Mouse (Mus musculus) embryonic facial prominence, embryonic 12.5 days (tissue): ENCODE measurements around the gene Samd4b. TPM values are rescaled to one million over a fixed set of nuclear protein-coding genes. Genes with fewer than 3 reads are reported as not detected.

ENCODE experiments used
- ATAC-seq: fragments of 200-750 bp; cut with Nextera tagmentation; 2 replicates; pipeline ENCODE4 v1.8.0; 2017; ENCODE audit not compliant: insufficient number of reproducible peaks, insufficient read depth, low FRiP score, low TSS enrichment
- H3K27ac ChIP-seq: fragments of 300-500 bp; sonication (generic); 2 replicates; pipeline ENCODE4 v1.5.1; 2016; ENCODE audit warnings: mild to moderate bottlenecking
- H3K27me3 ChIP-seq: fragments of 300-500 bp; sonication (generic); 2 replicates; pipeline ENCODE4 v1.6.1; 2016; ENCODE audit warnings: mild to moderate bottlenecking, moderate library complexity
- H3K36me3 ChIP-seq: fragments of 300-500 bp; sonication (generic); 2 replicates; pipeline ENCODE4 v1.6.1; 2016; ENCODE audit warnings: mild to moderate bottlenecking
- H3K4me1 ChIP-seq: fragments of 300-500 bp; sonication (generic); 2 replicates; pipeline ENCODE4 v1.6.1; 2016
- H3K4me2 ChIP-seq: fragments of 300-500 bp; sonication (generic); replicated peaks from 2 replicates; pipeline ENCODE4 v1.6.1; 2016; ENCODE audit warnings: mild to moderate bottlenecking, moderate library complexity
- H3K4me3 ChIP-seq: fragments of 300-500 bp; sonication (generic); 2 replicates; pipeline ENCODE4 v1.5.1; 2016; ENCODE audit warnings: mild to moderate bottlenecking
- H3K9ac ChIP-seq: fragments of 300-500 bp; sonication (generic); 2 replicates; pipeline ENCODE4 v1.6.1; 2016; ENCODE audit warnings: mild to moderate bottlenecking, moderate library complexity
- H3K9me3 ChIP-seq: fragments of 300-500 bp; sonication (generic); 2 replicates; pipeline ENCODE4 v1.6.1; 2016; ENCODE audit warnings: mild to moderate bottlenecking, moderate library complexity
- WGBS: fragments of 180-500 bp; shearing (Covaris S2); methylation state at CpG from one replicate; pipeline ENCODE4 v1.1.7; 2016; 5-methylcytosine and 5-hydroxymethylcytosine counted together
- polyA plus RNA-seq: library from polyadenylated mRNA; unstranded; fragments of >200 nt; fragmentation: Nextera tagmentation; extraction: Ambion mirVana; gene quantifications from 2 replicates; pipeline ENCODE4 v1.2.1, GENCODE M21; 2016

The Samd4b gene
- polyA plus RNA-seq, 1 experiment from 2014 or later: 36.6 TPM

DNA sequence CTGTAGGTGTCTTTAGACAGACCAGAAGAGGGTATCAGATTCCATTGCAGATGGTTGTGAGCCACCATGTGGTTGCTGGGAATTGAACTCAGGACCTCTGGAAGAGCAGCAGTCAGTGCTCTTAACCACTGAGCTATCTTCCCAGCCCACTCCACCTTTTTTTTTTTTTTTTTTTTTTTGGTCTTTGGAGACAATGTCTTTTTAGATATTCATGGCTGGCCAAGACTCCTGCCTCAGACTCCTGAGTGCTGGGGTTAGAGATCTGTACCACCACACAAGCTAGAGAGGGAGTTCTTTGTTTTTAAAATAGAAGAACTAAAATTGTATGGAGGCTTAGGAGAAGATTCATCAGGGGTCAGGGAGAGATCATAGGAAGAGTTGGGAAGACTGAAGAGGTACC is 160.0 kb downstream of the Samd4b start:
- no peak for ATAC-seq

DNA sequence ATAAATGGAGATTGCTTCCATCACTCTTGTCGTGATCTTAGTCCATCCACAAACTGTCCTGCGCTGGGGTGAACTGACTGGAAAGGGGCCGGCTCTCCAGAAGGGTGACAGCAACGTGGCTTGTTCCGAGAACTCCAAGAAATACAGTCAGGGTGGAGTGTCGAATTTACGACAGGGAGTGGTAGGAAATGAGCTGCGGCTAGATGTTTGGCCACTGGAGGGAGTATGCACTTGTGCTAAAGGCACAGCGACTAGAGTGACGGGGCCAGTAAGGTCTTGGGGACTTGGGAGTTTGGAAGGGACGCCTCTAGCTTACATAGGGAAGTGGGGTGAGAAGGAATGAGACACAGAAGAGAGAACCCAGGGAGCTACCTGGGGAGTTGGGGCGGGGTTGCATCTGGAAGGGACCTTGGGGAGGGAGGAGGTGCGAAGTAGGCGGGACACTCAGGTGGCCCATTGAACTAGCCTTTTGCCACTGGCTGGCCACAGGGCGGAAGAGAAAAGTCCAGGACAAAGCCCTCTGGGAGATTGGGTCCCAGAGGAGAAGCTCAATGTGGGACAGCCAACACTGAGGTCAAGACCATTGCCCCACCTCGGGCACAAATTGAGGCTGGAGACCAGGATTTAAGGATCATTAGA is 160.9 kb downstream of the Samd4b start, which contains the start of gene Gmfg:
TSS of gene Gmfg (plus strand) at position 516 of the 639 bp plus-strand sequence.
- WGBS: 3% methylated on average over 16 of the region's 16 CpGs
- H3K9me3 ChIP-seq: no peaks in the 10 kb centered on the region
- H3K4me1 ChIP-seq: peaks cover 32% of the 10 kb centered on the region
- peak within 1 kb of the TSS; percentile 96 for H3K4me3 ChIP-seq
- H3K27me3 ChIP-seq: no peaks in the 10 kb centered on the region
- peak; percentile 12 for ATAC-seq
- peak within 1 kb of the TSS; percentile 46; the same call in 1 of the 2 replicates for H3K27ac ChIP-seq
- H3K4me2 ChIP-seq: peak within 1 kb of the TSS; percentile 67
- H3K9ac ChIP-seq: peak within 1 kb of the TSS; percentile 50
- peaks cover 12% of the 10 kb centered on the region for H3K36me3 ChIP-seq

More for the DNA sequence above, 160.0 kb downstream of the Samd4b start:
- no peaks in the 10 kb centered on the region for H3K9me3 ChIP-seq
- no peak overlapping the region for H3K9ac ChIP-seq
- H3K4me2 ChIP-seq: no peak overlapping the region
- no peak overlapping the region for H3K27ac ChIP-seq
- peaks cover 5% of the 10 kb centered on the region for H3K36me3 ChIP-seq
- H3K4me1 ChIP-seq: peaks cover 26% of the 10 kb centered on the region
- H3K27me3 ChIP-seq: no peaks in the 10 kb centered on the region
- H3K4me3 ChIP-seq: no peak overlapping the region

DNA sequence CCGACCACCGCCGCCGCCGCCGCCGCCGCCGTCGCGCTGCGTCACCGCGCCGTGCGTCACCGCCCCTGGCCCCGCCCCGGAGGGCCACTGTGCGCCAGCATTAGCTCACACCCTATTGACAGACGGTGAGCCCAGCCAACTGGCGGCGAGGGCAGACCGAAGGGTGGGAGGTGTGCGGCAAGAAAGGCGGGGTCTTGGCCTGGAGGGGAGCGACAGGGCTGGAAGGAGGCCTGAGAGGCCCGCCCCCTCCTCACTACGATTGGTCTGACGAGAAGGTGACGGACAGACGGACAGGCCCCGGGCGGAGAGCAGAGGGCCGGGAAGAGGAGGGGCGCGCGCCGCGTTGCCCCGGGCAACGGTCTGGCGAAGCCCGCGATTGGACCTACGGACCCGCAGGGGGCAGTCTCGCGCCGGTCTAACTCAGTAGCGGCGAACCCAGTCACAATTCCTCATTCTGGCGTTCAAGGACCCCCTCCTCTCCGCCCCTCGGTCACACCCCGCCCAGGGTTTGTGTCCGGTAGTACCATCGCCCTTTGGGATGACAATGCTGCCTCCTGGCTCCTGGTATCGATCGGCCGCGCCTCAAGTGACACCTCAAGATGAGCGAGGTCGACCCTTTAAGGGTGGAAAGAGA is 161.6 kb downstream of the Samd4b start:
- H3K27me3 ChIP-seq: no peaks in the 10 kb centered on the region
- WGBS: under 1% methylated on average over 47 of the region's 64 CpGs
- H3K4me2 ChIP-seq: peak overlapping the region; percentile 67
- H3K4me1 ChIP-seq: peaks cover 32% of the 10 kb centered on the region
- H3K9me3 ChIP-seq: no peaks in the 10 kb centered on the region
- peak overlapping the region; percentile 93 for H3K9ac ChIP-seq
- H3K27ac ChIP-seq: peak overlapping the region; percentile 46; the same call in 1 of the 2 replicates
- peak; percentile 99 for ATAC-seq
- H3K4me3 ChIP-seq: peak overlapping the region; percentile 96
- peaks cover 12% of the 10 kb centered on the region for H3K36me3 ChIP-seq

DNA sequence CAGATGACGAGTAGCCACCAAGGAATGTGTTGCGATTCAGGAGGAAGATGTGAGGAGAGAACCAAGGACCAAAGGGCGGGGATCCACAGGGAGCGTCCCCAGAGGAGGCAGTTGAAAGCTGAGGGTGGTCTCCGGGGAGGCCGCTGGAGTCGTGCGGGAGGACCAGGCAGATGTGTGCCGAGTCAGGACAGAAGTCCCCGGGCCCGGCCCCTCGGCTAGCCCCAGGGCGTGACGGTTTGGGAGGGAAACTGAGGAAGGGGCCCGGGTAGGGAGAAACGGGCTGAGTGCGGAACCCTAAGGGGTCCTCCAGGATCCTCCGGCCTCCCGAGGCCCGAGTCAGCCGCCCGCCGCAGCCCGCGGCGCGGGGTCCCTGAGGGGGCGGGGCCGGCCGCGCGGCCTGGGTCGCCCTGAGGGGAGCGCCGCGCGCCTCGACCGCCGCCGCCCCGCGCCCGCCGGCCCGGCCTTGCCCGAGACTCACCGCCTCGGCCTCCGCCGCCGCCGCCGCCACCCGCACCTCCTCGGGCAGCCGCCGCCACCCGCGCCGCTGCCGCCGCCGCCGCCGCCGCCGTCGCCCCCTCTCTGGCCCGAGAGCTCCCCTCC is 162.2 kb downstream of the Samd4b start:
- H3K36me3 ChIP-seq: peaks cover 16% of the 10 kb centered on the region
- no peaks in the 10 kb centered on the region for H3K9me3 ChIP-seq
- peak overlapping the region; percentile 46; the same call in 1 of the 2 replicates for H3K27ac ChIP-seq
- H3K27me3 ChIP-seq: no peaks in the 10 kb centered on the region
- peak; percentile 30; the same call in 1 of the 2 replicates for ATAC-seq
- WGBS: 0% methylated on average over 24 of the region's 70 CpGs
- peak overlapping the region; percentile 96 for H3K4me3 ChIP-seq
- H3K4me1 ChIP-seq: peaks cover 32% of the 10 kb centered on the region
- H3K9ac ChIP-seq: peak overlapping the region; percentile 93
- peak overlapping the region; percentile 84 for H3K4me2 ChIP-seq

DNA sequence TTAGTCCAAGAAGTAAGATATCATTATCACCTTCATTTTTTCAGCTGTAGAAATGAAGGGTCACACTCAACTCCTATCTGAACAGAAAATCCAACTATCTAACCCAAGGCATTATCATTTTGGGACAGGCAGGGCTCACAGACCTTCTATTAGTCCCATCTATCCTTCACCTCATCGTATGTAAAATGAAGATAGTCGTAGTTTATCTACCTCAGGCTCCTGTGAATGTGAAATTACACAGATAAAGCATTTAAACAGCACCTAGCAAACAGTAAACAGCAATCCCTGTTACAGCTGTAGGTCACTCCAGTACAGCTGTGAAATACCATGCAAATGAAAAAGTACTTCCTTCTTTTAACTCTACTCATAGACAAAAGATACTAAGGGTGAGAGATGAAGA is 165.7 kb downstream of the Samd4b start:
- H3K27ac ChIP-seq: no peak overlapping the region
- no peaks in the 10 kb centered on the region for H3K27me3 ChIP-seq
- 90% methylated on average over 2 of the region's 2 CpGs for WGBS
- no peaks in the 10 kb centered on the region for H3K9me3 ChIP-seq
- H3K9ac ChIP-seq: no peak overlapping the region
- H3K4me2 ChIP-seq: no peak overlapping the region
- H3K36me3 ChIP-seq: peaks cover 16% of the 10 kb centered on the region
- ATAC-seq: no peak
- peaks cover 32% of the 10 kb centered on the region for H3K4me1 ChIP-seq
- no peak overlapping the region for H3K4me3 ChIP-seq

DNA sequence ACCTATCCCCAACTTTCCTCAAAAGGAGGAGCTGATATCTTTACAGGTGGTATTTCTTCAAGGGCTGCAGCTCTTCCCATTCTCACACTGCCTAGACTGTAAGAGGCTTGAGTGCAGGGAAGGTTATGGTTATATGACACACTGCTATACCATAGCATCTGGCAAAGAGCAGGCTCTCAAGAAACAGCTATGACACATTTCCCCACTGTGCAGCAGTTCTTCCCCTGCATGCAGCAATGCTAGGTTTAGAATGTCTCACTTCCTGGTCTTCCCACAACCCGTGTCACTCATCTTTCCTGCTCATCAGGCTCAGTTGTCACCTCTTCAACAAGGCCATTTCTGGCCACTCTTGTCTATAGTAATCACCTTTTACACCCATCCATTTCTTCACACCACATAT is 167.4 kb downstream of the Samd4b start:
- H3K4me1 ChIP-seq: peaks cover 28% of the 10 kb centered on the region
- peaks cover 16% of the 10 kb centered on the region for H3K36me3 ChIP-seq
- no peak overlapping the region for H3K27ac ChIP-seq
- 75% methylated on average over 1 of the region's 1 CpGs for WGBS
- ATAC-seq: no peak
- H3K27me3 ChIP-seq: no peaks in the 10 kb centered on the region
- H3K9ac ChIP-seq: no peak overlapping the region
- no peak overlapping the region for H3K4me2 ChIP-seq
- H3K9me3 ChIP-seq: no peaks in the 10 kb centered on the region
- H3K4me3 ChIP-seq: no peak overlapping the region

DNA sequence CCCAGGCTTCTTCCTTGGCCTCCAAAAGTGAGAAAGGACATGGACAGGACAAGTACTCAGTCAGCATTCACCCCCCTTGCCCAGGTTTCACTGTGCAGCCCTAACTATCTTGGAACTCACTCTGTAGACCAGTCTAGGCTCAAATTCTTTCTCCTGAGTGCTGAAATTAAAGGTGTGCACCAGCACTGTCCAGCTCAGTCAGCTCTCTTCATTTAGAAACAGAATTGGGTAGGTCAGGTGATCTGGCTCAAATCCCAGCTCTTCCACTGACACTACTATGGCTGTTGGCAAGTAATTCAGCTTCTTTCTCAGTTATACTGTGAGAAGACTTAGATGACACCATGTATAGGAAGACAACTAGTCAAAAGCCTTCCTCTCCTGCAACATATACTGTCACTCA is 170.2 kb downstream of the Samd4b start:
- Histone ChIP-seq H3K4me1 (peaks cover 6% of the 10 kb centered on the region; the same call in 1 of the 2 replicates), H3K9ac (no peak overlapping the region), H3K36me3 (peaks cover 18% of the 10 kb centered on the region), H3K27ac (no peak overlapping the region), H3K9me3 (no peaks in the 10 kb centered on the region), H3K27me3 (no peaks in the 10 kb centered on the region), H3K4me2 (no peak overlapping the region), H3K4me3 (no peak overlapping the region)
- no peak for ATAC-seq

DNA sequence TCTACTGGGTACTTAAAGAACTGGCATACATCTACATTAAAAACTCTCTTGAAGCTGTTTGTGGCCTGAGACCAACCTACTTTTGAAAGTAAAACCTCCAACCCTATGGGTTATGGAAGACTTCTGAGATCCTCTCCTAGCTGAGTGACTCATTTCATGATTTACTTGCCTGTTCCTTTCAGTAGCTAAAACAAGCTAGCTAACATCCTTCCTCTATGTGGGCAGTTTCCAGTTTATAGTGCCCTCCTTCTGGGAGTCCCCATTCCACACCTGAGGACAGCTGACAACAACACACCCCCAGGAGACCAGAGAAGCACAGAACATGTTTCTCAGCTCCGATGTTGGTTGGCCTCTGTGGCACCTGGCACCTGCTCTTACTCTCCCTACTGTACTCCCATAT is 174.9 kb downstream of the Samd4b start:
- H3K4me1 ChIP-seq: no peaks in the 10 kb centered on the region
- H3K4me3 ChIP-seq: no peak overlapping the region
- H3K27me3 ChIP-seq: no peaks in the 10 kb centered on the region
- WGBS: 94% methylated on average over 1 of the region's 1 CpGs
- no peak overlapping the region for H3K9ac ChIP-seq
- no peak overlapping the region for H3K4me2 ChIP-seq
- H3K9me3 ChIP-seq: no peaks in the 10 kb centered on the region
- H3K36me3 ChIP-seq: peaks cover 57% of the 10 kb centered on the region
- H3K27ac ChIP-seq: no peak overlapping the region
- ATAC-seq: no peak

DNA sequence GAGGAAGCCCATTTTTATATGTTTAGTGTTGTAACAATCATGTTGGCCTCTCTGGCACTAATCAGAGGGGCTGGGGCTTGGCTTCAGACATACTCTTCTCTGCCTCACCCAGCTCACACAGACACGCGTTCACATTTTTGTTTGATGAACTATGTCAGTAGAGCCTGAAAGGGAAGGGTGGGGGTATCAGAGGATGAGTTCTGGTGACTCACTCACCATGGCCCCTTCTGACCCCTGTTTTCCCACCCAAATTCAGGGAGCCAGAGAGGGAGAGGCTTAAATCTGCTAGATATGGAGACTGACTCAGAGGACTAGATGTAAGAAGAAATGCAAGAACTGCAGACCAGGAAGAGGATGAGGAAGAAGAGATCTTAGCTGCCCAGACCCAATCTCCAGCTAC is 178.5 kb downstream of the Samd4b start:
- peaks cover 72% of the 10 kb centered on the region for H3K36me3 ChIP-seq
- no peak for ATAC-seq
- no peaks in the 10 kb centered on the region for H3K9me3 ChIP-seq

DNA sequence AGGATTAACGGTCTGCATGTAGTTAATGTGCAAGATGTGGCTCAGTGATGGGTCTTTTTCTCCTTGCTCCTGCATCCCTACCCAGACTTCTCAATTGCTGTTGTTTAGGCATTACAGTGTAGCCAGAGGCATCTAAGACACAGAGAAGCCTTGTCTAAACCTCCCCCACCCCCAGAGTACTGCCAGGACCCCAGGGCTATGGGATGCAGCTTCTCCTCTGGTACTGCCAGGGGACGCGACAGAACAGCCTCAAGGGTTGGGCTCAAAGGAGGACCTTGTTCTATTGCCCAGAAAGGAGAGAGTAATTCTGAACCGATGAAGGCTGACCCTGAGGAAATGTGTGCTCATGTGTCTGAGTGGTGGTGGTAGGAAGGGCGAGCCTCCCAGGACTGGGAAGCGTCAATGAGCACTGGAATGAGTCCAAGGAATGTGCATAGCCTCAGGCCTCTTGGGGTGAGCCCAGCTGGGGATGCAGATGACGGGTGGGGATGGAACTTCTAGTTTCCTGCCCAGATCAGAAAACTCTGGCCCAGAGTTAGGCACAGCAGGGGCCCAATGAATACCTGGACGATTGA is 179.8 kb downstream of the Samd4b start:
- H3K4me2 ChIP-seq: no peak overlapping the region
- no peak for ATAC-seq
- no peak overlapping the region for H3K4me3 ChIP-seq

More for the DNA sequence above, 178.5 kb downstream of the Samd4b start:
- H3K27me3 ChIP-seq: no peaks in the 10 kb centered on the region
- H3K4me2 ChIP-seq: no peak overlapping the region
- H3K4me1 ChIP-seq: no peaks in the 10 kb centered on the region
- H3K9ac ChIP-seq: no peak overlapping the region
- no peak overlapping the region for H3K4me3 ChIP-seq
- no peak overlapping the region for H3K27ac ChIP-seq
- 91% methylated on average over 2 of the region's 2 CpGs for WGBS

DNA sequence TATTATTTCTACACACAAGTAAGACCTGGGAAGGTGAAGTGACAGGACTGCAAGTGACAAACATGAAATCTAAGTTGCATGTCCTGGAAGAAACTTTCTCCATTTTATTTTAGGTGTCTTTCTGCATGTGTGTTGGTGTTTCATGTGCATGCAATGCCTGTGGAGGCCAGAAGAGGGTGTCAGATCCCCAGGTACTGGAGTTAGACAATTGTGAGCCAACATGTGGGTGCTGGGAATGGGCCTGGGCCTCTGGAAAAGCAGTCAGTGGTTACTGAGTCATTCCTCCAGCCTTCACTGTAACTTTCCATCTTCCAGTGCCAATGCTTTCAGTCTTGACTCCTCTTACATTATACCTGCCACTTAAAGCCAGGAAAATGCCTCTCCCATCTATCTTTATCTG is 180.6 kb downstream of the Samd4b start:
- Histone ChIP-seq H3K36me3 (peaks cover 79% of the 10 kb centered on the region), H3K4me1 (no peaks in the 10 kb centered on the region), H3K9me3 (no peaks in the 10 kb centered on the region), H3K4me3 (no peak overlapping the region), H3K9ac (no peak overlapping the region), H3K27ac (no peak overlapping the region), H3K27me3 (no peaks in the 10 kb centered on the region), H3K4me2 (no peak overlapping the region)
- ATAC-seq: no peak

More for the DNA sequence above, 179.8 kb downstream of the Samd4b start:
- 62% methylated on average over 8 of the region's 8 CpGs for WGBS
- no peak overlapping the region for H3K27ac ChIP-seq
- no peak overlapping the region for H3K9ac ChIP-seq
- H3K9me3 ChIP-seq: no peaks in the 10 kb centered on the region
- H3K36me3 ChIP-seq: peaks cover 79% of the 10 kb centered on the region
- no peaks in the 10 kb centered on the region for H3K4me1 ChIP-seq
- H3K27me3 ChIP-seq: no peaks in the 10 kb centered on the region

DNA sequence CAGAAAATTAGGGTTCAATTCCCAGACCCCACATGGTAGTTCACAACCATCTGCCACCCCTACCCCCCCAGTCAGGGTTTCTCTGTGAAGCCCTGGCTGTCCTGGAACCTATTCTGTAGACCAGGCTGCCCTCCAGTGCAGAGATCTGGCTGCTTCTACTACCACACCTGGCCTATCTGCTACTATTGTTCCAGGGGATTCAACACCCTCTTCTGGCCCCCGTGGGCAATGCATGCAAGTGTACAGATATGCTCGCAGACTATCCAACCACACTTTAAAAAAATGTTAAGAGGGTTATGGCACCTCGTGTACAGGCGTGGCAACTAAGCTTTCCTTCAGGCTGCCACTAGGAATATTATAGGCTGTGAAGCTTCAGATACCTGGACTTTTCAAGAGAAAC is 185.1 kb downstream of the Samd4b start:
- peaks cover 69% of the 10 kb centered on the region for H3K36me3 ChIP-seq

More for the DNA sequence above, 185.1 kb downstream of the Samd4b start:
- Histone ChIP-seq H3K4me1 (no peaks in the 10 kb centered on the region), H3K9me3 (no peaks in the 10 kb centered on the region), H3K27me3 (no peaks in the 10 kb centered on the region), H3K9ac (no peak overlapping the region), H3K4me2 (no peak overlapping the region), H3K27ac (no peak overlapping the region), H3K4me3 (no peak overlapping the region)
- ATAC-seq: no peak
- WGBS: 82% methylated on average over 4 of the region's 4 CpGs
